Mouse (Mus musculus): ENCODE data around the gene Nol12. TPM values are rescaled to one million over a fixed set of nuclear protein-coding genes. Genes with fewer than 3 reads are reported as not detected.

Gene Nol12
- total RNA-seq, 2 experiments from 2014 or later, result 22.2 to 23.1 TPM

- DNase-seq, result no peak
These were observed 58.2 kb downstream of the Nol12 start for GRCm38 (mm10) chr15:78992925-78993324.

Small RNA genes lying within 50 kb of the gene (microRNA-seq; reads per million reads assigned to microRNA genes)
- 0 reads per million in 2 experiments for gene Mir6955 (ENCODE audit: borderline replicate concordance in 2 of 2)

Other genes starting within 250 kb of the Nol12 start
- under 1 TPM; 0.05 to 0.31 TPM for gene Elfn2, start 216.2 kb upstream of the Nol12 start, total RNA-seq (2021)
- 1 to 10 TPM; 2.4 to 6.4 TPM for gene Mfng, start 161.5 kb upstream of the Nol12 start, total RNA-seq (2021)
- gene Card10, start 131.9 kb upstream of the Nol12 start, total RNA-seq (2021), result 1 to 10 TPM; 6.4 to 7.8 TPM
- gene Cdc42ep1, start 92.3 kb upstream of the Nol12 start, total RNA-seq (2021), result 10 to 100 TPM in 1 of 2 experiments, 1 to 10 TPM in 1; 9.3 to 10.5 TPM
- not detected for gene Lgals2, start 79.4 kb upstream of the Nol12 start, total RNA-seq (2021)
- 10 to 100 TPM; 33.5 to 34.2 TPM for gene Gga1, start 57.7 kb upstream of the Nol12 start, total RNA-seq (2021)
- gene Gm49510, start 35.3 kb upstream of the Nol12 start, total RNA-seq (2021), result under 1 TPM in 1 of 2 experiments, not detected in 1; 0.11 TPM
- gene Sh3bp1, start 35.2 kb upstream of the Nol12 start, total RNA-seq (2021), result 1 to 10 TPM; 2.6 to 3.1 TPM
- gene Pdxp, start 21.0 kb upstream of the Nol12 start, total RNA-seq (2021), result 1 to 10 TPM; 2.3 TPM
- gene Lgals1, start 8.2 kb upstream of the Nol12 start, total RNA-seq (2021), result 100 to 1,000 TPM; 224 to 270 TPM
- gene Triobp, start 12.8 kb downstream of the Nol12 start, total RNA-seq (2021), result 10 to 100 TPM; 35.3 to 42.2 TPM
- 10 to 100 TPM; 73.2 to 75.3 TPM for gene H1f0, start 93.5 kb downstream of the Nol12 start, total RNA-seq (2021)
- not detected for gene Galr3, start 107.0 kb downstream of the Nol12 start, total RNA-seq (2021)
- 1 to 10 TPM; 3.6 to 4.4 TPM for gene Ankrd54, start 128.0 kb downstream of the Nol12 start, total RNA-seq (2021)
- gene Eif3l, start 140.2 kb downstream of the Nol12 start, total RNA-seq (2021), result 10 to 100 TPM; 46.3 to 53.2 TPM
- 10 to 100 TPM; 14.0 to 15.0 TPM for gene Micall1, start 174.0 kb downstream of the Nol12 start, total RNA-seq (2021)
- gene Polr2f, start 206.1 kb downstream of the Nol12 start, total RNA-seq (2021), result 10 to 100 TPM; 65.8 to 66.9 TPM
- gene 1700088E04Rik, start 206.3 kb downstream of the Nol12 start, total RNA-seq (2021), result 1 to 10 TPM in 1 of 2 experiments, under 1 TPM in 1; 0.56 to 1.6 TPM
- gene Sox10, start 230.3 kb downstream of the Nol12 start, total RNA-seq (2021), result 1 to 10 TPM; 1.3 to 1.8 TPM

All from gastrocnemius, postnatal 25 days (tissue).